Mouse (Mus musculus) right cerebral cortex, postnatal 4 days (tissue): ENCODE data around the gene Olfr1454.

Experiments
- DNase-seq: peaks from one replicate; pipeline ENCODE4 v3.0.0-alpha.2; 2022

Olfr1454 gene

GRCm38 (mm10) chr19:13060310-13060709 is at the start of gene Olfr1454:
TSS of gene Olfr1454 (plus strand) at chr19:13060610.
- no peak for DNase-seq

- DNase-seq, result no peak
Measured at GRCm38 (mm10) chr19:13028227-13028626, 32.2 kb upstream of the Olfr1454 start, which contains the start of gene Olfr1453. TSS of gene Olfr1453 (minus strand) at chr19:13028327.

GRCm38 (mm10) chr19:13093908-13094307 is 33.5 kb downstream of the Olfr1454 start:
- no peak for DNase-seq

- DNase-seq, result no peak
Measured at GRCm38 (mm10) chr19:13097791-13098190, 37.4 kb downstream of the Olfr1454 start, which contains the start of gene Olfr1457. TSS of gene Olfr1457 (minus strand) at chr19:13097891.

- no peak for DNase-seq
Measured at GRCm38 (mm10) chr19:13106675-13107074, 46.3 kb downstream of the Olfr1454 start, which contains the start of gene Olfr1458. TSS of gene Olfr1458 (minus strand) at chr19:13106775.
